Mouse (Mus musculus): ENCODE data around the gene Gm28048.

The Gm28048 gene

GRCm38 (mm10) chr11:22886991-22887390 lies 94.9 kb downstream of the Gm28048 start:
- DNase-seq (ENCODE audit: low read depth) = no peak

DNA sequence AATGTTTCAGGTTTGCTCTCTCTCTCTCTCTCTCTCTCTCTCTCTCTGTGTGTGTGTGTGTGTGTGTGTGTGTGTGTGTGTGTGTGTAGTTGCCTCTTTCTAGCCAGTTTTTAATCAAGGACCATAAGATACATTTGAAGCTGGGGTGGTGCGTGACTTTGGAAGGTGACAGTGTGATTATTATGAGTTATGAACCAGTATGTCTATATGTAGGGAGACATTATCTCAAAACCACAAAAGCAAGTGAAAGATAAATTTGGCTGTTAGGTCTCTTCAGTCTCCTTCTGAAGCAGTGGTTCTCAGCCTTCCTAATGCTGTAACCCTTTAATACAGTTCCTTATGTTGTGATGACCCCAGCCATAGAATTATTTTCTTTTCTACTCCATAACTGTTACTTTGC lies 96.5 kb downstream of the Gm28048 start:
- DNase-seq (ENCODE audit: low read depth) = no peak

- DNase-seq (ENCODE audit: low read depth) = no peak
Observed at GRCm38 (mm10) chr11:22883676-22884075, 98.2 kb downstream of the Gm28048 start.

DNA sequence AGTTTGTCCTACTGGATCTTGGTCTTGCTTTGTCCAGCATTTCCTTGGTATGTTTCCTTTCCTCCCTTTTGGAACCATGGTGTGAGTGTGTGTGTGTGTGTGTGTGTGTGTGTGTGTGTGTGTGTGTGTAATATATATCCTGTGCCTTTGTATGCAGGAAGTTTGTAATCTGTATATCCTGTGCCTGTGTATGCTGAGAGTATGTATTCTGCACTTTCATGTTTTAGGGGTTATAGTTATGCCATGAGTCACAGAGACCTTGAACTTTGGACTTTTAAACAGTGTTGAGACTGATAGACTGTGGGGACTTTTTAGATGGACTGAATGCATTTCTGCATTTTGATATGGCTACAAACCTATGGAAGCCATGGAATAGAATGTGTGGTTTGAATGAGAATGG lies 99.0 kb downstream of the Gm28048 start:
- no peak for DNase-seq (ENCODE audit: low read depth)

DNA sequence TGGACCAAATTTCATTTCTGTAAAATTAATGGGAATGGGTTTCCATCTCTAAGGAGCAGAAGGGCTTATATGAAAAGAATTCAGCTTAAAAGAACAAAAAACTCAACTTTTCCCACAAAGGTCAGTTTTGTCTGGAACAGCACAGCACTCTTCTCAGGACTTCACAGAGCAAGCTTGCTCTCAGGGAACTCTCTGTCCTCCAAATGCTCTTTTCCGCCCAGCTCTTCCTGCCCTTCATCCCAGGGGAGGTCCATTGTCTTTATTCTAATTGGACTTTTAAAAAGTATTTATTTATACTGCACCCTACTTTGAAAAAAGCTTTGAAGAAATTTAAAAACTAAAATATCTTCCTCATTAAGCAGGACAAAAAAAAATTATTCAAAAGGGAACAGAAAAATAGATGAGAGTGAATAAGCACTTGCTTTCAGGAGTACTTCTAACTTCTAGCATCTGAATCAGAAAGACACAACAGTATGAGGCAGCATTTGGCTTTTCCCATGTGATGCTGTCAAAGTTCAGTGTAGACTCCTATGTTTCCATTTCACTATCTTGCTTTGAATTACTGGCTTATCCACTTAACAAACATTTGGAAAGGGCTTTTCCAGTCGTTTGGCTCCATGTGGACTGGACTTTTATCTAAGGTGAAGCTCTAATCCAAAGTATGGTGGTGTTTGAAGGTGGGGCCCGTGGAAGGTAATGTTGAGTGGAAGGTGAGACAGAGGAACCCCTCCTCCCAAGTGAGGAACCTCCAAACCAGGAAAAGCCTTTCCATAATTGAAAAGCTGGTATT lies 101.3 kb downstream of the Gm28048 start:
- no peak for DNase-seq (ENCODE audit: low read depth)

GRCm38 (mm10) chr11:22879645-22880044 lies 102.2 kb downstream of the Gm28048 start:
- DNase-seq (ENCODE audit: low read depth) = no peak

- DNase-seq (ENCODE audit: low read depth) = no peak
Observed at GRCm38 (mm10) chr11:22876680-22877330, 105.1 kb downstream of the Gm28048 start.

- DNase-seq (ENCODE audit: low read depth) = no peak
Observed at GRCm38 (mm10) chr11:22875279-22875678, 106.6 kb downstream of the Gm28048 start.

DNA sequence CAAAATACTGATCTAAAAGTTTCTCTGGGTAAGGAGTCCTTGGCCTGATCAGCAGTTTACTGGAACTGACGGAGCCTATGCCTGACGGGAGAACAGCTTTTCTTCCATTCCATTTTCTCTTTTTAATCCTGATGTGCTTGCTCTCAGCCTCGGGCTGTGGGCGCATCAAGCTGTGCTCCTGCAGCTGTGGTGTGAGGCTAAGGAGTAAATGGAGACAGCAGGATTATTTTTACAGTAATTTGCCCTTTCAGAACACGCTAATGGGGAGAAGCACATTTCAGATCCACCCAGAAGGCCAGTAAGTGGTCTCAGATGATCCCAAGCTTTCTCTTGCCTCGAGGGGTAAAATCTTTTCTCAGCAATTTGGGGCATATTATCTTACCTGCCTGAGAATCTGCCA lies 107.1 kb downstream of the Gm28048 start:
- no peak for DNase-seq (ENCODE audit: low read depth)

DNA sequence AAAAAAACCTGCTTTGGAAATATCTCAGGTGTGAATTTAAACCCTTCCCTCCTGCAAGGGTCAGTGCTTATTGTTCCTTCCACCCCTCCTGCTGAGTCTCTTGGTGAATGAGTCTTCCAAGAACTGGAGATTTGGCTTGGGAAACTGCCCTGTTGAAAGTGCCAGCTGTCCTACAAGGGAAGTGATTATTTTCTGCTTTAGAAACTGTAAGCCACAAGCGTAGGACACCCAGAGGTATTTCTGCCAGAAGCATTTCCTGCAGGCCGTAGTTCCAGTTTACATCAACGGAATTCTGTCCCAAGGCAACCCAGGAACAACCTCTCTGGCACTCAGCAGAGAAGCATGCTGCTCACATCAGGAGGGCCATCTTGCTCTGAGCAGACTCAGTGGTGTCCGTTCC lies 108.5 kb downstream of the Gm28048 start:
- DNase-seq (ENCODE audit: low read depth) = no peak

GRCm38 (mm10) chr11:22872307-22872680 lies 109.6 kb downstream of the Gm28048 start:
- DNase-seq (ENCODE audit: low read depth) = no peak

- DNase-seq (ENCODE audit: low read depth) = peak; percentile 24
Observed at GRCm38 (mm10) chr11:22871628-22872306, 110.1 kb downstream of the Gm28048 start.

- DNase-seq (ENCODE audit: low read depth) = no peak
Observed at GRCm38 (mm10) chr11:22868582-22868981, 113.3 kb downstream of the Gm28048 start.

- DNase-seq (ENCODE audit: low read depth) = no peak
Observed at GRCm38 (mm10) chr11:22867691-22868090, 114.2 kb downstream of the Gm28048 start.

DNA sequence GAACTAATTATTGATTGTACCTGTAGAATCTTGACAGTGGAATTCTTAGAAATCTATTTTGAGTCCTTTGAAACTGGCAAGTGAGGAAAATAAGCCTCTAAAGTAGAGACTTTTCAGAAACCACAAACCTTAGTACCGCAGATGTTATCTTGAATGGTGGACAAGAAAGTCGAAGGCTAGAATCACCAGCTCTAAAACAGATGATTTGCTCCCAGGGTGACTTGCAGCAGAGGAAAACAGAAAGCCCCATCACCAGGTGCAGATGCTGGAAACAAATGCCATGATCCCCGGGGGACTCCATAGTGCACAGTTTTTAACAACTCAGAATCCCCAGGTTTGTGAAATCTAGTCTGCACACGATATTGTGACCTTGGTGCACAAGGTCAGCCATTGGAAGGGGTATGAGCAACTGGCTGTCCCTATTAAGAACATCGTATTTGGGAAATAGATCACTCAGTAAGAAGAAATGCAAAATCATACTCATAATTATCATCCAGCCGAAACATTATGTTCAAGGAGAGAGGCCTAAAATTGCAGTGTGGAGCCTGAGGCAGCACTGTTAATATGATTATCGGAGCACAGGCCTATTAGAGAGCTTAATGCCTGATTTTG lies 116.1 kb downstream of the Gm28048 start:
- no peak for DNase-seq (ENCODE audit: low read depth)

DNA sequence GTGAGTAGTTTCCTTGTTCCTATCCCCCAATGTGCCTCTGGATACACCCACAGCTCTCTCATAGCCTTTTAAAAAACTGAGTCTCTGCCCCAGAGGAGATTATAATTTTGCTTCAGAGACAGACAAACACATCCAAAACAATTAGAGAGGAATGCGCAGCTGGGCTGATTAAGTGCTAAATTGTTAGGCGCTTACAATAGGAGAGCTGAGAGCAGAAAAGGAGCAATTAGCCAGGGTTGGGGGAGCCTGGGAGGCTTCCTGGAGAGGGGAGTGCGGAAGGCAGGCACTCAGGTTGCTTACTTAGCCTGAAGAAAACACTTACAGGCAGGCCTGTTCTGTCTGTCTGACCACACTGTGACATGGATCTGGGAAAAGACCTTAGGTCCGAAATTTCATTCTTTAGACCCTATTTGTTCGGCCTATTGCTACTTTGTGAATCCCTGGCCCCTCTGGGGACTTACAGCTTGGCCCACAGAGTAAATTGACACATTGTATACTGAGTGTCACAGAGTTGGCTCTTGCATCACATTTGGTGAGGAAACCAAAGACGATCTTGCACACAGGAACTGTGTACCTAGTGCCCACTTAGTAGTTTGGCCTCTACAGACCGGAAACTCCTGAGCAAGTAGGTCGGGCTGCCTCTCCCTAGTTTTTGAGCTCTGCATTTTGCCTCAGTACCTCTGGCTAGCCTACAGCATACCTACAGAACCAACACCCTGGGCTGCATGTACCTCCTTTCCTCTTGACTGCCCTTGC lies 117.4 kb downstream of the Gm28048 start:
- no peak for DNase-seq (ENCODE audit: low read depth)

- no peak for DNase-seq (ENCODE audit: low read depth)
Observed at GRCm38 (mm10) chr11:22863581-22863980, 118.3 kb downstream of the Gm28048 start.

GRCm38 (mm10) chr11:22861315-22861714 lies 120.6 kb downstream of the Gm28048 start:
- no peak for DNase-seq (ENCODE audit: low read depth)

- DNase-seq (ENCODE audit: low read depth) = no peak
Observed at GRCm38 (mm10) chr11:22860335-22861227, 121.3 kb downstream of the Gm28048 start, which contains the start of gene B3gnt2. Gene B3gnt2 (minus strand): TSS chr11:22860961.

- DNase-seq (ENCODE audit: low read depth) = peak; percentile 96
Observed at GRCm38 (mm10) chr11:22859633-22860334, 122.1 kb downstream of the Gm28048 start.
